Mouse (Mus musculus) cortical plate, adult 2 months (tissue): ENCODE measurements at regions not wholly inside any gene's neighbourhood (a gene's known extent, or its start where the extent isn't known, plus 50 kb on each side); places are given as distances from the start of the nearest gene placed in this dataset.

Source experiments
- H3K27ac ChIP-seq: fragments of 200-500 bp; 2 replicates; pipeline ENCODE4 v1.5.1; 2012; ENCODE audit warnings: low read length, control low read depth, inconsistent platforms; ENCODE audit not compliant: insufficient read depth
- H3K4me1 ChIP-seq: fragments of 200-500 bp; 2 replicates; pipeline ENCODE4 v1.6.1; 2011; ENCODE audit warnings: low read length; ENCODE audit not compliant: control insufficient read depth, insufficient read depth
- H3K4me3 ChIP-seq: fragments of 200-500 bp; 2 replicates; pipeline ENCODE4 v1.5.1; 2011; ENCODE audit warnings: mild to moderate bottlenecking, low read length, control low read depth; ENCODE audit not compliant: insufficient read depth
- CTCF ChIP-seq: fragments of 200-500 bp; IDR thresholded peaks from 2 replicates; pipeline ENCODE4 v1.5.1; 2011; ENCODE audit warnings: mild to moderate bottlenecking, control low read depth, low read length; ENCODE audit not compliant: insufficient read depth; ENCODE audit errors: extremely low read depth
- POLR2A ChIP-seq: fragments of 200-500 bp; IDR thresholded peaks from 2 replicates; pipeline ENCODE4 v1.6.1; 2011; ENCODE audit warnings: mild to moderate bottlenecking, low read length, control low read depth; ENCODE audit not compliant: insufficient read depth; ENCODE audit errors: extremely low read depth

- H3K4me1 ChIP-seq = peaks cover 5% of the 10 kb centered on the region
- TF ChIP-seq POLR2A = no peak
- no peak for TF ChIP-seq CTCF
- no peak overlapping the region for H3K4me3 ChIP-seq
Measured at GRCm38 (mm10) chr9:40603521-40603920, 66.9 kb upstream of the Gm21915 start.

DNA sequence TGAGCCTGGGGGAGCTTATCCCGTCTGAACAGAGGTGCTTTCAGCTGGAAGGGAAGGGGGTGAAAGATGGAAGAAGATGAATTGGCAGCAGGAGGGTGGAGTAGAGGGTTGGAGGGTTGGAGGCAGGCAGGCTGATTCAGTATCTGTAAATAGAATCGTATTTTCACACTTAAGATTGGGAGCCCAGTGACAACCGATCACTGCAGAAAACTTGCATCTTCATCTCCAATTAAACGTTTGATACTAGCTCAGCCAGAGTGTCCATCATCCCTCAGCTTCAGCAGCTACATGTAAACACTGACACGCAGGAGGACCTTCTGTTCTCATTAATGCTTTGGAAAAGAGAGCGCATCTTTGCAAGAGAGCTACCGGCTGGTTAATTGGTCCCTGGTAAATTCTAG, 67.2 kb upstream of the Gramd1b start:
- Histone ChIP-seq H3K4me1 (peaks cover 3% of the 10 kb centered on the region; the same call in 1 of the 2 replicates), H3K27ac (no peak overlapping the region), H3K4me3 (no peak overlapping the region)
- TF ChIP-seq CTCF (no peak), POLR2A (no peak)

More at GRCm38 (mm10) chr9:40603521-40603920, 66.9 kb upstream of the Gm21915 start:
- no peak overlapping the region for H3K27ac ChIP-seq

DNA sequence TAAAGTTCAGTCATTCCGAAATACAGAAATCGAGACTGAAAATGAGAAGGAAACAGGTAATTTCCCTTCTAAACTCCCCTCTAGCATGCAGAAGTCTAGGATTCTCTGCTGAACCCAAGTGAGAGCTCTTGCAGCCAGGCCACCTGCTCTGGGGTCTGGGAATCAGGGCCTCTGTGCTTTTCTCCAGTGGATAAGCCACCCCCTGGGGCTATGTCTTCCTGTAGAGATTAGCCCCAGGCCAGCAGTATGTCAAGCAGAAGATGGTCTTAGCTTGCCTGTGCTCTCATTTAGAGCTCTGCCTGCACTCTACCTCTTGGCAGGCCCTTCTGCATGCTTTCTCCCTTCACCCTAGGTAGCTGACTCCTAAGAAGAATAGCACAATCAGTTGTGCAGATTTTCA, 56.2 kb upstream of the Gramd1b start:
- no peak overlapping the region for H3K4me3 ChIP-seq
- TF ChIP-seq CTCF (no peak), POLR2A (no peak)
- no peaks in the 10 kb centered on the region for H3K4me1 ChIP-seq
- H3K27ac ChIP-seq = no peak overlapping the region

- no peak overlapping the region for H3K27ac ChIP-seq
- H3K4me1 ChIP-seq = no peaks in the 10 kb centered on the region
- H3K4me3 ChIP-seq = no peak overlapping the region
- no peak for TF ChIP-seq CTCF
- TF ChIP-seq POLR2A = no peak
Measured at GRCm38 (mm10) chr9:40586581-40586980, 55.4 kb upstream of the Gramd1b start.

DNA sequence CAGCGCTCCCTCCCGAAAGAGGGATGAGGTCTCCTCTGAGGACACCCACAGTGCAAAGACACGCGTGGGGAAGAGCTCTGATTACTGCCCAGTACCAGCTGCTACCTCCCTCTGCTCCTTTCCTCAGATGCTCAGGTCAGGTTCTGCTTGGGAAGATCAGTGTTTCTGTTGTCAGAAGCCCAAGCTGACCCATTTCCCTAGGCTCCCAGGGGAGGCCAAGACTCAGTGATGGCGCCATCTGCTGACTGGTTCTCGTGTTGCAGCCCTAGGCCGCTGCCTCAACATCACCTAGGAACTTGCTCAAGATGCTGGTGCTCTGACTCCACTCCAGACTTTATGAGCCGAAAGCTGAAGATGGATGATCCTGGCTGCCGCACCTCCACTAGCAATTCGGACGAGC, 52.4 kb upstream of the Gramd1b start:
- Histone ChIP-seq H3K4me1 (no peaks in the 10 kb centered on the region), H3K4me3 (no peak overlapping the region), H3K27ac (no peak overlapping the region)
- TF ChIP-seq POLR2A = no peak
- TF ChIP-seq CTCF = peak; percentile 85

GRCm38 (mm10) chr9:40581854-40582253, 50.7 kb upstream of the Gramd1b start:
- TF ChIP-seq CTCF (no peak), POLR2A (no peak)
- Histone ChIP-seq H3K4me3 (no peak overlapping the region), H3K4me1 (no peaks in the 10 kb centered on the region), H3K27ac (no peak overlapping the region)
